Mouse (Mus musculus) retina, postnatal 1 day (tissue): Measurements from ENCODE around the gene Rragb.

Experiments
- DNase-seq: peaks from one replicate; pipeline ENCODE4 v3.0.0-alpha.2; 2012

Rragb gene

DNA sequence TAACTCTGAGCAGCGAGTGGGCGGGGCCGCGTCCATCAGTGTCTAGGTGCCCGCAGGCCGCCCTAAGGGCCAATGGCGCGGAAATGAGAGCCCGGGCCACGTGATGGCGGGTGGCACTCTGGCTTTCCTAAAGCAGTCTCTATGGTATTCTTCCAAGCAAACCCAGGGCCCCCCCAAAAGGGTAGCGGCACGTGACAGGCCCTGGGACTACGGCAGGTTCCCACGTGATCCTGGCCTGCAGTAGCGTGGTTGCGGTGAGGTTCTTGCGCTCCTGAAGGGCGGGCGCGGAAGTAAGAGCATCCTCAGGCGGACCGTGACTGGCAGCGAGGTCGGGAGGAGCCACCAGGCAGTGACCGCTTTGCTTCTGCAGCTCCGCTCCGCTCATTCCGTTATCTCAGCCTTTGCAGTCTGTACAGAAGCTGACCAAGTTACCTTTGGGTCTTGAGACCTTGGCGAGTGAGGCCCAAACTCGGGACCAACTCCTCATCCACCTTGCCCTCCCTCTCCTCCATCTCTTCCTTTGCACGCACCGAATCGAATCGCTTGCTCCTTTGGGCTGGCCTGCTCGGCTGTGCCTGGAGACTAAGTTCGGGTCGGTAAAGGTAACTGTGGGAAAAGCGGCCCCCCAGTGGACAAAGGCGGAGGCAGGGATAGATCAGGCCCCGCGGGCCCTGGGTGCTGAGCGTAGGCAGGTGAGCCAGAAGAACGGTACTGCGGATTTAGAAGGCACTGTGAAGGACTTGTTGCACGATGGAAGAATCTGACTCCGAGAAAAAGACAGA lies at the start of gene Rragb:
TSS of gene Rragb (plus strand) at position 248 of the 782 bp plus-strand sequence.
- DNase-seq, result peak; percentile 90

DNA sequence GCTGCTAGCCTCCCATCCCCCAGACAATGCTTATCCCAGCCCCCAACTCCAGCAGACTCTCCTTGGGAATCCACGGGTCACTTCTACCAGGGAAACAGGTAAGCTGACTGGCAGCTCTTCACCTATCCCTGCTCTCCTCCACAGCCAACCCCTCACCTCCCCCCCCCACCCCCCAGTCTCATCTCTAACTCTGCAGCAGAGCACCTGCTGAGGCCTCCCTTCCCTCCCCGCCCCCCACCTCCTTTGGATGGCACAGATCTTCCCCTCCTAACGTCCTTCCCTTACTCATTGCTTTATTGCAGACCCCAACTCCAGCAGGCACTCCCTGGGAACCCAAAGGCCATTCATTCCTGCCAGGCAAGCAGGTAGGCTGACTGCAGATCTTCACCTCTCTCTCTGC lies 21.3 kb upstream of the Rragb start, which contains the start of gene Foxr2:
TSS of gene Foxr2 (plus strand) at position 301 of the 400 bp plus-strand sequence.
- DNase-seq, result no peak

DNA sequence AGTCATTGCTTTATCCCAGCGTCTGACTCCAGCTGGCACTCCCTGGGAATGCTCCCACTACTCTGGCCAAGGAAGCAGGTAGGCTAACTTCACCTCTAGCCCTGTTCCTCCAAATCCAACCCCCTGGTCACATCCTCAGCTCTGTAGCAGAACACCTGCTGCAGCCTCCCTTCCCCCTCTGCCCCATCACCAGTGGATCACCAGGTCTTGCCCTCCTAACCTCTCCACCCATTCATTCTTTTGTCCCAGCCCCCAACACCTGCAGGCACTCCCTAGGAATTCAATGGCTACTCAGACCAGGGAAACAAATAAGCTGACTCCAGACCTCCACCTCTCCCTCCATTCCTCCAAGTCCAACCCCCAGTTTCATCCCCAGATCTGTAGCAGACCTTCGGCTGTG lies 20.8 kb upstream of the Rragb start:
- DNase-seq, result no peak

DNA sequence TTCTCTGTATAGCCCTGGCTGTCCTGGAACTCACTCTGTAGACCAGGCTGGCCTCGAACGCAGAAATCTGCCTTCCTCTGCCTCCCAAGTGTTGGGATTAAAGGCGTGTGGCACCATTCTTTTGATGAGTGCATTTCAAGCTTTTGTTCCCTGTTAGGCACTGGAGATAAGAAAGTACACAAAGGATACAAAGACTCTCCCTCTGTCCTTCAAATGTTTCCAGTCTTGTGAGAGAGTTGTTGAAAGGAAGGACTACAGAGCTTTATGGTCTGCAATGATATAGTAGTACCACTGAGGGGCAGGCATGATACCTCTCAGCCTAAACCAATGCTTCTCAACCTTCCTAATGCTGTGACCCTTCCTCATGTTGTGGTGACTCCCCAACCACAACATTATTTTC lies 2.9 kb downstream of the Rragb start:
- no peak for DNase-seq

GRCm38 (mm10) chrX:153151766-153152165 lies 12.0 kb downstream of the Rragb start:
- DNase-seq, result no peak

GRCm38 (mm10) chrX:153155322-153155721 lies 15.5 kb downstream of the Rragb start:
- peak; percentile 42 for DNase-seq

DNA sequence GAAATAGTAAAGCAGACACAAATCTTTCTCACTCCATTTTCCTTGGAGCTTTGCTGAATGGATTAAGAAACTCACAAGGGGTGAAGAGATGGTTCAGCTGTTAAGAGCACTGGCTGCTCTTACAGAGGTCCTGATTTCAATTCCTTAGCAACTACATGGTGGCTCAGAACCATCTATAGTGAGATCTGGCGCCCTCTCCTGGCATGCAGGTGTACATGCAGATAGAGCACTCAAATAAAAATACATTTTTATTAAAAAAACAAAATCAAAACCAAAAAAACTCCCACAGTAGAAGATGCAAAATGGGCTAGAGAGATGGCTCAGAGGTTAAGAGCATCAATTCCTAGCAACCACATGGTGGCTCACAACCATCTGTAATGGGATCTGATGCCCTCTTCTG lies 35.0 kb downstream of the Rragb start:
- DNase-seq, result peak; percentile 9

DNA sequence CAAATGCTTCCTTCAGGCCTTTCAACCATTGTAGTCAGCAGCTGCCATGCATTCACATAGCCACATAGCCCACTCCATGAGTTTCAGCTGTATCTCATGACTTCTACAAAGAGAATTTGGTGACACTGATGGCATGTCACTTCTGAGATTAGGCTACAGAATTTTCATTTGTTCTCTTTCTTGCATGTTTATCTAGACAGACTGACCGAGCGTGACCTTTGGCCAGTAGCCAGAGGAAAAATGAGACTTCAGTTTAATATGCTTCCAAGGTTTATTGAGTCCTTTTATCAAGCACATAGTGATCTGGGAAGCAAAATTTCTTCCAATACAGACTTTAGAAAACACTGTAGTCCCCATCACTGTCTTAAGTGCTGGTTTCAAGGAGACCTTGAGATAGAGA lies 42.4 kb downstream of the Rragb start:
- DNase-seq, result no peak

DNA sequence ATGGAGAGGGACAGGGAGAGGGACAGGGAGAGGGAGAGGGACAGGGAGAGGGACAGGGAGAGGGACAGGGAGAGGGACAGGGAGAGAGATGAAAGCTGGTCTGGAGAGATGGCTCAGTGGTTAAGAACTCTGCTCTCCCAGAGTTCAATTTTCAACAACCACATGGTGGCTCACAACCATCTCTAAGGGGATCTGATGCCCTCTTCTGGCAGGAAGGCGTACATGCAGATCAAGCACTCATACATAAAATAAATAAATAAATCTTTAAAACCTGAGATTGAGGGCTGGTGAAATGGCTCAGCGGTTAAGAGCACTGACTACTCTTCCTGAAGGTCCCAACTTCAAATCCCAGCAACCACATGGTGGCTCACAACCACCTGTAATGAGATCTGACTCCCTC lies 59.4 kb downstream of the Rragb start:
- peak; percentile 11 for DNase-seq

GRCm38 (mm10) chrX:153211101-153211500 lies 71.3 kb downstream of the Rragb start:
- DNase-seq, result no peak
